Mouse (Mus musculus) kidney, adult 2 months (tissue): Measurements from ENCODE around the gene Cd28.

Experiments
- CTCF ChIP-seq: fragments of 200-500 bp; conservative IDR thresholded peaks from 2 replicates; pipeline ENCODE4 v1.5.1; 2011; ENCODE audit warnings: low read depth, mild to moderate bottlenecking, control low read depth, low read length, moderate library complexity, mixed read lengths; ENCODE audit not compliant: insufficient read depth, insufficient read length
- POLR2A ChIP-seq: fragments of 200-500 bp; IDR thresholded peaks from one replicate; pipeline ENCODE4 v1.6.1; 2011; ENCODE audit warnings: low read depth, low read length, control low read depth

GRCm38 (mm10) chr1:60801210-60801671 is 84.6 kb downstream of the Cd28 start:
- TF ChIP-seq CTCF (no peak), POLR2A (no peak)
